Mouse (Mus musculus) megakaryocyte, embryonic 14.5 days (primary cell): ENCODE measurements around the gene Ndufs1. TPM values are rescaled to one million over a fixed set of nuclear protein-coding genes. Genes with fewer than 3 reads are reported as not detected.
"Not testable (repeated sequence)": the region's sequence is repeated elsewhere in the genome, so short reads cannot be mapped to it uniquely, and the experiment has no call there.

Experiments
- H3K27me3 ChIP-seq: replicated peaks from 2 replicates; pipeline ENCODE3; 2012; ENCODE audit warnings: inconsistent platforms
- H3K36me3 ChIP-seq: replicated peaks from 2 replicates; pipeline ENCODE3; 2012; ENCODE audit warnings: low read length, inconsistent platforms, mixed read lengths
- H3K4me1 ChIP-seq: 2 replicates; pipeline ENCODE4 v1.6.1; 2012; ENCODE audit warnings: inconsistent platforms
- H3K4me3 ChIP-seq: replicated peaks from 2 replicates; pipeline ENCODE3; 2012; ENCODE audit warnings: moderate library complexity, mild to moderate bottlenecking, inconsistent platforms
- H3K9me3 ChIP-seq: 2 replicates; pipeline ENCODE4 v1.6.1; 2012; ENCODE audit warnings: inconsistent platforms
- FLI1 ChIP-seq: IDR thresholded peaks from 2 replicates; pipeline ENCODE4 v1.6.1; 2012; ENCODE audit warnings: low read length, inconsistent platforms, mixed read lengths
- GATA1 ChIP-seq: IDR thresholded peaks from 3 replicates; pipeline ENCODE4 v1.6.1; 2012; ENCODE audit warnings: mixed read lengths, low read length, inconsistent platforms, borderline replicate concordance
- polyA plus RNA-seq: library from polyadenylated mRNA; stranded (reverse); fragments of >175 nt; gene quantifications from 2 replicates; pipeline ENCODE4 v1.2.3, GENCODE M21; 2012; ENCODE audit warnings: low replicate concordance; ENCODE audit not compliant: insufficient read depth

Ndufs1 gene
- polyA plus RNA-seq, 1 experiment = 10.8 TPM

DNA sequence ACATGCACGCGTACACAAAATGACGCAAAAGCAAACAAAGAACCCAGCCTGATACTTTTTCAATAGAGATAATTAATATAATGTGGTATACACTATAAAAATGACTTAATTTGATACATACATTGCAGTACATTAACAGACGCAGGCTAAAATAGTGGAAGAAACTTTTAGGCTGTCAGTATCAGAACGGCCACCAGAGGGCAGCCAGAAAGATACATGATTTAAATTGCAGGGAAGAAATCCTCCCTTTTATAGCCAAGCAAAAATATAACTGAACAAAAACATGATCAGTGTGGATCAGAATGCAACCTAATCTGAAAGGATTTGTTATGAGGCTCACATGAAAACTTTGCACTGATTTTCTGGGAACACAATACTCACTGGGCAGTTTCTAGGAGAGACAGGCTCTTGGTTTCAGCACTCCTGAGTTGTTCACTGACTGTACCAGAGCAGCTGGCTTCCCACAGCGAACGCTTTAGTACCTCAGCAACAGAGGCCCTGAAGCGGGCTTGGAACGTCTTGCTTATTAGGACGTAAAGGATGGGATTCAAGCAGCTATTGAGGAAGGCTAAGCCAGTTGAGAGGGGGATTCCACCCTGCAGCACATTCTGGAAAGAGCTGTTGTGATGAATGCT is 6.1 kb upstream of the Ndufs1 start:
- TF ChIP-seq GATA1 (no peak), FLI1 (no peak)
- Histone ChIP-seq H3K27me3 (no peaks in the 10 kb centered on the region), H3K36me3 (peaks cover 40% of the 10 kb centered on the region), H3K4me1 (peaks cover 15% of the 10 kb centered on the region), H3K9me3 (no peaks in the 10 kb centered on the region), H3K4me3 (no peak overlapping the region)

DNA sequence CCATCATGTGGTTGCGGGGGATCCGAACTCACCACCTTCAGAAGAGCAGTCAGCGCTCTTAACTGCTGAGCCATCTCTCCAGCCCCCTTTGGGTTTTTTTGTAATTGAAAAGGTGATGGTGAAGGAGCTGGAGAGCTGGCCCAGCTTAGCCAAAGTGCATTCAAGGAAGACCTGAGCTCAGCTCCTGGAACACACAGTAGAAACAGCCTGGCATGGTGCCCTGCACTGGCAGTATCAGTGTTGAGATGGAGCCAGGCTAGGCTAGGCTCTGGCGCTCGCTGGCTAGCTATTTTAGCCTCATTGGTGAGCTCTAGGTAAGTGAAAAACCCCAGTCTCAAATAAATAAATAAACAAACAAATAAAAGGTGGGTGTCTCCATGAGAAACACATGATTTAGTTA is 5.6 kb upstream of the Ndufs1 start:
- H3K4me3 ChIP-seq = no peak overlapping the region
- H3K4me1 ChIP-seq = peaks cover 18% of the 10 kb centered on the region
- TF ChIP-seq FLI1 = no peak
- TF ChIP-seq GATA1 = no peak
- H3K9me3 ChIP-seq = no peaks in the 10 kb centered on the region
- H3K27me3 ChIP-seq = no peaks in the 10 kb centered on the region
- peaks cover 40% of the 10 kb centered on the region for H3K36me3 ChIP-seq

DNA sequence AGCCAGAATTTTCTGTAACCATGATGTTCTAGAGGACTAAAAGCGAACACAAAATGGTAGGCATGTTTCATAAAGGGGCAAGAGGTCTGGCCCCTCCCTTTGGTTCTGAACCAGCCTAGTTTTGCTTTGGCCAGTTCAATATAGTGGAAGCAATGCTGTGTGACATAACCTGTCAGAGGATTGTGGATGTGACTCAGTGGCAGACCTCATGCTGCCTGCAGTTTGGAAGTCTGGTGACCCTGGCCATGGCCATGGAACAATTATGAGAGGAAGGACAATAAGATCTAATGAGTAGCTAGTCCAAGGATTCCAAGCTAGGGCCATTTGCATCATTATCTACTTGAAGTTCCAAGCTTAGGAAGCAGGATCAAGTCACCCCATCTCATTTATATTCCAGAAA is 4.8 kb upstream of the Ndufs1 start:
- Histone ChIP-seq H3K4me1 (peaks cover 18% of the 10 kb centered on the region), H3K27me3 (no peaks in the 10 kb centered on the region), H3K36me3 (peaks cover 40% of the 10 kb centered on the region), H3K9me3 (no peaks in the 10 kb centered on the region), H3K4me3 (no peak overlapping the region)
- TF ChIP-seq GATA1 = no peak
- TF ChIP-seq FLI1 = no peak

DNA sequence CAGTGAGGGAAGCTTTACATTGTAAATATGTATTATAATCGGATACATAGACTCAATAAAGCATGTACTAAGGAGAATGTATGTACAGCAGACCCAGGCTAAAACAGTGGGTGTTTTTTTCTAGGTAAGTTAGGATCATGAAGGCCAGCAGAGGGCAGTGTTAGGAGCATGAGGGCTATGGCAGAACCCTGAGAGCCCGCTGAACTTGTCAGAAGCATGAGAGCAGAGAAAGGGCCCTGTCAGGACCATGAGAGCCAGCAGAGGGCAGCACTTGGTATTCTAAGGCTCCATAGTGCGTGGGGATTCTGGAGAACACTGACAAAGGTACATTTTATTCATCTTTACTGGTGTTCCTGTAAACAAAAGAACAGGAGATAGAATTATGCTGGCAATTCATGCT is 4.4 kb upstream of the Ndufs1 start:
- TF ChIP-seq FLI1 (no peak), GATA1 (no peak)
- Histone ChIP-seq H3K27me3 (no peaks in the 10 kb centered on the region), H3K9me3 (no peaks in the 10 kb centered on the region), H3K4me3 (no peak overlapping the region), H3K4me1 (peaks cover 18% of the 10 kb centered on the region), H3K36me3 (peaks cover 40% of the 10 kb centered on the region)

DNA sequence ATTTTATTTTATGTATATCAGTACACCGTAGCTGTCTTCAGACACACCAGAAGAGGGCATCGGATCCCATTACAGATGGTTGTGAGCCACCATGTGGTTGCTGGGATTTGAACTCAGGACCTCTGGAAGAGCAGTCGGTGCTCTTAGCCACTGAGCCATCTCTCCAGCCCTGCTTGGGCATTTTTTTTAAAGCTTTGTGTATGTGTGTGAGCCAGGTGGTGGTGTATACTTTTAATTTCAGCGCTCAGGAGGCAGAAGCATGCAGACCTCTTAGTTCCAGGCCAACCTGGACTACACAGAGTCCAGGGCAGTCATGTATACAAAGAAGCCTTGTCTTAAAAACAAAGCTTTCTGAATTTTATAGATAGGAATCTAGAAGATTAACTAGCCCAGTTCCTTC is 3.9 kb upstream of the Ndufs1 start:
- H3K4me3 ChIP-seq = not testable (repeated sequence)

DNA sequence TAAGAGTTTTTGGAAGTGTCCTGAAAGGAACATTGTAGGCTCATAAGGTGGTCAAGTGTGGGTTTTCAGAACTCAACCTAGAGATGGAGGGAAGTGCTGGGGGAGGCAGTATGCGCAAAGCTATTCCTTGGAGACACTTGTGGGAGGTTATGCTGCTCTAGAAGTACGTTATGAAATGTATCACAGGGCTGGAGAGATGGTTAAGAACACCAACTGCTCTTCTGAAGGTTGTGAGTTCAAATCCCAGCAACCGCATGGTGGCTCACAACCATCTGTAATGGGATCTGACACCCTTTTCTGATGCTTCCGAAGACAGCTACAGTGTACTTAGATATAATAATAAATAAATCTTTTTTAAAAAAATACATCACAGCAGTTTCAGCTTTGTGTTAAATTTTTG is 3.5 kb upstream of the Ndufs1 start:
- TF ChIP-seq FLI1 (no peak), GATA1 (no peak)
- no peaks in the 10 kb centered on the region for H3K9me3 ChIP-seq
- no peak overlapping the region for H3K4me3 ChIP-seq
- H3K4me1 ChIP-seq = peaks cover 26% of the 10 kb centered on the region
- peaks cover 40% of the 10 kb centered on the region for H3K36me3 ChIP-seq
- H3K27me3 ChIP-seq = no peaks in the 10 kb centered on the region

More for the DNA sequence above, 3.9 kb upstream of the Ndufs1 start:
- H3K9me3 ChIP-seq, H3K27me3 ChIP-seq: not testable (repeated sequence)
- peaks cover 21% of the 10 kb centered on the region for H3K4me1 ChIP-seq
- peaks cover 40% of the 10 kb centered on the region for H3K36me3 ChIP-seq

DNA sequence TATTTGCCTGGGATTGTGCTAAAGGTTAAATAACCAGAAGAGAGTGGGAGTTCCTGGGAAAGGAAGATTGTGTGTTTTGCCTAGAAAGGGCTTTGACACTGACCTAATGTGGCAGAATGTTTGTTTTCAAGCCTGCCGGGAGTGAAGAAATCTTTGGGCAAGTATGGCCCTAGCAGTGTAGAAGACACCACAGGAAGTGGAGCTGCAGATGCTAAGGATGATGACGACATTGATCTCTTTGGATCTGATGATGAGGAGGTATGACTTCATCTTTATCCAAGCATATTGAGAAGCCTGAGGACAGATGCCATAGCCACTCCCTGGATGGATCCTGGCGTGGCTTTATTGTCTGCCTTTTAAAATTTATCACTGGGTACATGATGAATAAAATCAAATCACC is 1.7 kb upstream of the Ndufs1 start:
- Histone ChIP-seq H3K4me1 (peaks cover 36% of the 10 kb centered on the region), H3K4me3 (peak overlapping the region; percentile 92), H3K27me3 (no peaks in the 10 kb centered on the region), H3K9me3 (no peaks in the 10 kb centered on the region), H3K36me3 (peaks cover 41% of the 10 kb centered on the region)
- TF ChIP-seq FLI1 = no peak
- TF ChIP-seq GATA1 = no peak

DNA sequence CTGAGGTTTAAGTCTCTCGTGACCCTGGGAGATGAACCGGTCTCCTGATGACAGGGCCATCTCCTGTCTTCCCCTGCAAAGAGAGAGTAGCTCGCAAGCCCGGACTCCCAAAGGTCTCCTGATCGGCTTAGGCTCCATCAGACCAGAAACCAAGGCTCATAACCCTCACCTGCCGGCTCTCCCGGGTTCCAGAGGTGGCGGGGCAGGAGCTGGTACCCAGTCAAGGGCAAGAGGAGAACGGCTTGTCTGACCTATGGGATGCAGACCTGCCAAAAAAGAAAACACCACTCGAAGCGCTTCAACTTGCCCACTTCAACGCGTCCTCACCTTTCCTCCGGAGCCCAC is 402 bp downstream of the Ndufs1 start:
- Histone ChIP-seq H3K4me1 (peaks cover 33% of the 10 kb centered on the region), H3K9me3 (no peaks in the 10 kb centered on the region), H3K36me3 (peaks cover 39% of the 10 kb centered on the region), H3K4me3 (peak overlapping the region; percentile 92), H3K27me3 (no peaks in the 10 kb centered on the region)
- TF ChIP-seq FLI1 = no peak
- TF ChIP-seq GATA1 = no peak

DNA sequence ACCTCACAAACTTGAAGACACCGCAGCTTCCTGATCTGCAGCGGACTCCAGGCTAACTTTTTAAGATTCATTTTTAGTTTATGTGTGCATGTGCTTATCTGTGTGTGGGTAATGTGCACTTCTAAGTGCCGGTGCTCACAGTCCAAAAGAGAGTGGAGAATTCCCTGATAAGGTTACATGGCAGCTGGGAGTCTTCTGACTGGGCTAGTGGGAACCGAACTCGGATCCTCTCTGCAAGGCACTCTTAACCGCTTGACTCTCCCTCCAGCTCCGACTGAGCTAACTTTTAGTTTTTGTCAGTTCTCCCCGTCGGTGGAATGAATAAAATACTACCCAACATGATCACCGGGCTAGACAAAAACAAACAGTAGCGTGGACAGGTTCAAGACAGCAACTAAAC is 780 bp downstream of the Ndufs1 start:
- TF ChIP-seq GATA1 = no peak
- no peak for TF ChIP-seq FLI1
- peak overlapping the region; percentile 92 for H3K4me3 ChIP-seq
- H3K9me3 ChIP-seq = no peaks in the 10 kb centered on the region
- no peaks in the 10 kb centered on the region for H3K27me3 ChIP-seq
- peaks cover 41% of the 10 kb centered on the region for H3K36me3 ChIP-seq
- H3K4me1 ChIP-seq = peaks cover 33% of the 10 kb centered on the region

DNA sequence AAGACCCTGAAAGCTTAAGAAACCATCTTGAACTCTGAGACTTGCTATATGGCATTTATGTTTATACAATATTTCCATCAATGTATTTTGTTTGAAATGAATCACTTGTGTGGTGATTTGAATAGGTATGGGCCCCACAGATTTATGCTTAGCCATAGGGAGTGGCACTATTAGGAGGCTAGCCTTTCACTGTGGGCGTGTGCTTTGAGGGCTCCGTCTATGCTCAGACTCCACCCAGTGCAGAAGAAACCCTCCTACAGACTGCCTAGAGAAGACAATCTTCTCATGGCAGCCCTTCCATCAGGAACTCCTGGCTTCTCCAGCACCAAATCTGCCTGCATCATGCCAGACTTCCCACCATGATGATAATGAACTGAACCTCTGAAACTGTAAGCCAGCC is 8.0 kb downstream of the Ndufs1 start:
- Histone ChIP-seq H3K27me3 (no peaks in the 10 kb centered on the region), H3K9me3 (no peaks in the 10 kb centered on the region), H3K4me3 (no peak overlapping the region), H3K36me3 (peaks cover 83% of the 10 kb centered on the region), H3K4me1 (peaks cover 8% of the 10 kb centered on the region)
- no peak for TF ChIP-seq FLI1

DNA sequence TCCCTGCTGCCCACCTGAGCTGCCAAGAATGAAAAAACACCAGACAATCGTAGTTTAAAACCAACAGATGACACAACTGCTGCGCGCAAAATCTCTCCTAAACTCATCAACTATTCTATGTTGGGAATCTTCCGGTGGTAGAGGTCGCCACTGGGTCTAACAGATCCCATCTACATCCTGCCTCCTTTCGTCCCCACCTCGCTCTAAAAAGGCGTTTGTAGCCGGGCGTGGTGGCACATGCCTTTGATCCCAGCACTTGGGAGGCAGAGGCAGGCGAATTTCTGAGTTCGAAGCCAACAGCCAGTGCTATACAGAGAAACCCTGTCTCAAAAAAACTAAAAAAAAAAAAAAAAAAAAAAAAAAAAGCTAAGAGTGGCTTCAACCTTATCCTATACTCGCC is 36.4 kb downstream of the Ndufs1 start:
- TF ChIP-seq GATA1 (no peak), FLI1 (no peak)
- no peak overlapping the region for H3K4me3 ChIP-seq
- no peaks in the 10 kb centered on the region for H3K9me3 ChIP-seq
- H3K36me3 ChIP-seq = peaks cover 70% of the 10 kb centered on the region
- H3K27me3 ChIP-seq = no peaks in the 10 kb centered on the region
- peaks cover 18% of the 10 kb centered on the region for H3K4me1 ChIP-seq

DNA sequence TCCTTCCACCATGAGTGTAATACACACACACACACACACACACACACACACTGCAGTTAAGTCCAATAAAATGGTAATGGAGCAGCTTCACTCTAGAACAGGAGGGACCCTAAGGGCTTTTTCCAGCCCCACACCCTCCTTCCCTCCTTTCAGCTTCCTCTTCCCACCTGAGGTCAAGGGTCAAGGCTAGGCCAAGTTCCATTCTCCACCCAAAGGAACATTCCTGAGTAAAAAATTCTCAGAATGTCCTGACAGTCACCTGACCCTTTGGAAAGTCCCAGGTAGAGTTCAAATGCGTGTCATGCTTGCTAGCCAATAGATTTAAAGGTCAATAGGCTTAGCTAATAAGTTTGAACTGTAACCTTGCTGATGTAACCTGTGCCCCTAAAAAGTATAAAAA is 38.0 kb downstream of the Ndufs1 start:
- H3K9me3 ChIP-seq, H3K27me3 ChIP-seq, H3K4me3 ChIP-seq: not testable (repeated sequence)
- H3K36me3 ChIP-seq = peaks cover 54% of the 10 kb centered on the region
- peaks cover 22% of the 10 kb centered on the region for H3K4me1 ChIP-seq
